Mouse (Mus musculus) frontal cortex, adult 2 months (tissue): Measurements from ENCODE around the gene Slc26a1. TPM values are rescaled to one million over a fixed set of nuclear protein-coding genes. Genes with fewer than 3 reads are reported as not detected.

Experiments
- DNase-seq, 2 experiments: peaks; one replicate each; pipeline ENCODE4 v3.0.0; 2022; ENCODE audit warnings: low spot score in 1 of 2; ENCODE audit errors: extremely low spot score in 1 of 2
- polyA plus RNA-seq: library from polyadenylated mRNA; depleted of rRNA; stranded (reverse); fragments of >200 nt; gene quantifications from 2 replicates; pipeline ENCODE4 v1.2.3, GENCODE M21; 2012; rRNA removed

The Slc26a1 gene
- polyA plus RNA-seq, result 1.4 and 1.7 TPM in 2 replicates

DNA sequence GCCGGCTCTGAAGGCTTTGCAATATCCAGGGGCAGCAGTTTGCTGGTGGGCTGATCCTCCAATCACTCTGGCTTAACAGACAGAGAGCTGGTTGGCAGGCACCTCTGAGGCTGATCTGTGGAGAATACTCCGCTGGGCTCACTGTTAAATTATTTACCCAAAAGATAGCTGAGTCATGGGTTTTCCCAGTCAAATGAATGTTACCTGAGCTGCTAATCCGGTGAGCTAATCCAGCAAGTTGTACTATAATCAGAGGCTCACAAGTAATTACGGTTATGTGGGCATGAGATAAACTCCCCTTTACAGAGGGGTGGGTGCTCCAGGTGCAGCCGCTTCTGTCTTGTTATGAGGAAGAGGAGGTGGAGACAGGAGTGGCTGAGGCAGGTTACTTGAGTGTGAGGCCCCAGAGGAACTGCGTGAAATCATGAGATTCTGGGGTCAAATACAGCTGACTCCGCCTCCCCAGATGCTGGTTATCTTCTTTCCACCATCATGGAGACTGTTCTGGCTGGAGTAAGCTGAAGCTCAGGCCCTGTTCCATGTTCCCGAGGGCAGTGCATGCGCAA, at the start of gene Slc26a1:
Gene Slc26a1, minus strand, starts transcription at position 319 of the 566 bp plus-strand sequence.
- no peak for DNase-seq

DNA sequence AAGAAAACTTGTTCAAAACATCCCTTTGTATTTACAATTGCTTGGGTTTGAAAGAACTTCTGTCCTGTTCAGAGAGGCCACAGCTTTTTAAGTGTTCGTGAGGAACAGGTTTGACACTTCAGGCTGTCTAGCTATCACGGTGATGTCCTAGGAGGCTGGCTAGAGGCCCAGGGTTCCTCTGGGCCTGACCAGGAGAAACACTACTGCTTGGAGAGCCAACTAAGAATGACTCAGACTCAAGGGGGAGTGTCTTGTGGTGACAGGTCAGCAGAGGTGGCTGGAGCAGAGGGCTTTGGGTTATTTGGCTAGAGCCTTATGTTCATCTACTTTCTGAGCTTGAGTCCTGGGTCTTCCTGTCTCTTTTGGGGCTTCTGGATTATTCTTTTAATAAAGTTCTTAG, 48.6 kb upstream of the Slc26a1 start:
- no peak for DNase-seq

DNA sequence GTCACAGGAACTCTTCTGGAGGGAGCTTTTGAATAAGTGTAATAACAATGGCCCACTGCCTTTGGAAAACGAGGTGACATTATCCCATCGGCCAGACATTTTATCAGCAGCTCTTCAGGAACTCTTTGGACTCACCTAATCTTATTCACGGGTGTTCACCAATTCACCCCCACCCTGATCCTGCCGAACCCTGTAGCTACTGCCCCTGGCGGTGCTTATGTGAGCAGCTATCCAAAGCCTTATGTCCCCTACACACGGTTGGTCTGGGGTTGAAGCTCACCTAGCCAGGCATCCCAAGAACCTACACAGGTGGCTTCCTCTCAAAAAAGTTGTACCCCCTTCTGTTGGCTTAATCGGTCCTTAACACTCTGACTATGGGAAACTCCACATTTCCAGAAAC, 44.4 kb upstream of the Slc26a1 start:
- no peak for DNase-seq

DNA sequence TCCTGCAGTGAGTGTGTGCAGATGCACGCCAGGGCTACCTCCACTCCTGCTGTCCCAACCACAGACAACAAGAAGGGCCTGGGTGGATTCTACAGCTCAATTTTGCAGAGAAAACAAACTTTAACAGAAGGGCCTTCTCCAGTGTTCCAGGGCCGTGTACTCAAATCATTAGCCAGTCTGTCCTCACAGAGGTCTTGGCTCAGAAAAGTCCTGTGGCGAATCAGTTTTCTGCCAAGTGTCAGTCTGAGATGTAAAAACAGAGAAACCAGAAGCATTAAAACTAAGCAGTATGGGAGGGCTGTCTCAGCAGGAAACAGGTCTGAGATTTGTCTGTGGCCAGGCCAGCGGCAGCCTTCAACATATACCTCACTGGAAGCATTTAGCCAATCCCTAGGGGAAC, 42.7 kb upstream of the Slc26a1 start:
- no peak for DNase-seq

DNA sequence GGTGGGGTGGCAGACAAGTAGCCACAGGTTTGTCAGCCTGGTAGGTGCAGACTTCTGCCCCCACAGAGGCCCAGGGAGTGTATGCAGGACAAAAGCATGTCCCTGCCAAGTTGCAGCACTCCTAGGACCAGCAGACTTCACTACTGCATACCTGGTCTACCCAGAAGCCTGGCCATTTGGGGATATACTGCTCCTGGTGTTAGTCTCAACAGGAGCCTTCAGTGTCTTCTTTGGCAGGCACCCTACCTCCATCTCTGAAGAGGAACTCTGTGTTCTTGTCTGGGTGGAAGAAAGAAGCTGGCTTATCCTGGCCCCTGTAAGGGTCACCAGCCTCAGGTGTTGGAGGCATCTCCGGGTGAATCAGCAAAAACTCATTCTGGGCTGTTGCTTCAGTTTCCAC, 40.6 kb upstream of the Slc26a1 start:
- no peak for DNase-seq

DNA sequence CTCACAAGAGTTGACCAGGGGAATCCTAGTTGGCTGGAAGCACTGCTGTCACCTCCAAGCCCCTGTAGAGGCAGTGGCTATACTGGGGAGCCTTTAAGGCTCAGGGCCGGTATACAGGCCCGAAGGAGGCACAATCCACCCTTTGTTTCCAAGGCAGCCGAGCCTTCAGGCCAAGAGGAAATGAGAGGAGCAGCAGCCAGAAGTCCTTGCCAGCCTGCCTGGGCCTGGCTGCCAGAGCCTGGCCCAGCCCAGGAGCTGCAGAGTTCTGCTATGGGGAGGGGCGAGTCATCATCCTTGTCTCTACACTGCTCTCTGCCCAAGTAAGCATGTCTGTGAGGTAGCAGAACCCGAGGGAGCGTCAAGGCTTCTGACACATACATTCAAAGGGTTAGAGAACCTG, 38.8 kb upstream of the Slc26a1 start:
- DNase-seq, result peak in 1 of 2 experiments; percentile 36

DNA sequence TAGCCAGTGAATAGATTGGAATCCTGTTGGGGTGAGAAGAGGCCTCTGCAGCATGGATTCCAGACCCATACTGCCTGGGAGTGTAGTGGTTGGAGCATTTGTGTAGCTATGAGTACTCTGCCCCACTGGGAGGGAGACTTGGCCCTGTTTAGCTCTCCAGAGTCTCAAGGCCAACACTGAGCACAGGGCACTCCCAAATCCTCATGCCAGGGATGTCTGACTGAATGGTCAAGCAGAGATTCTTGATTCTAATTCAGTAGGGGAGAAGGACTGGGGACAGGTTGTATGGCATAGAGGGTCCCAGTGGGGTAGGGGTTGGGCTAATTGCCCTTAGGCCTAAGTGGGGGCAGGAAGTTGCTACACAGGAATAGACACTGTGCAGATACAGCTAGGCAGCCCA, 38.3 kb upstream of the Slc26a1 start:
- DNase-seq, result no peak

DNA sequence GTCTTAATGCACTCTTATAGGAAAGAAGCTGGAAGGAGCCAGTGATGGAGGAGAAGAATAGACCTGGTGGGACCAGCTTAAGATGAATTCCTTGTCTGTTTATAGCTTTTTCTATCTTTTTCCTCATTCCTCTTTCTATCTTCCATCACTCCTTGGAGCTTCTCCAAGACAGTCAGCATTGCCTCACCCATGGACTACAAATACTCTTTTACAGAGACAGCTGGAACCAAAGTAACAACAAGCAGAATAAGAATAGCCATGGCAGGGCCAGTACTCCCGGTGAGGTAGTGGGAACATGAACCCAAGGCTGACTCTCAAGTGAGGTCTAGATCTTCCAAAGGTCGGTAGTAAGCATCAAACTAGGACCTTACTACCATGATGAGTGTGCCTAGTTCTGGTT, 37.7 kb upstream of the Slc26a1 start:
- DNase-seq, result no peak

DNA sequence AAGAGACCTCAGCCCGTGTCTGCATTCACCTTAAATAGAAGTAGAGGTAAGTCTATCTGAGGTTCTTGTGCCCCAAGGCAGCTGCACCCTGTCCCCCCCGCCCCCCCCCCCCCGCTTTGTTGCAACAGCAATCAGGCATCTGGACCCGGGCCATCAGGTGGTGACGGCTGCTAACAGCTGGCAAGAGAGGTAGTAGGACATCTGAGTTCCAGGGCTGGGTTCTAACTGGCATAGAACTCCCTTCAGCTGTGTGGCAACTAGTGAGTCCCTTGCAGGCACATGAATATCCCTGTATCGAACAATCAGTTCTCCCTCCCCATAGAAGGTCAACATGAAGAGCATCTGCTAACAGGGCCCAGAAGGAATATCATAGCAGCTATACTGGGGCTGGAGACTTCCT, 36.6 kb upstream of the Slc26a1 start:
- no peak for DNase-seq

DNA sequence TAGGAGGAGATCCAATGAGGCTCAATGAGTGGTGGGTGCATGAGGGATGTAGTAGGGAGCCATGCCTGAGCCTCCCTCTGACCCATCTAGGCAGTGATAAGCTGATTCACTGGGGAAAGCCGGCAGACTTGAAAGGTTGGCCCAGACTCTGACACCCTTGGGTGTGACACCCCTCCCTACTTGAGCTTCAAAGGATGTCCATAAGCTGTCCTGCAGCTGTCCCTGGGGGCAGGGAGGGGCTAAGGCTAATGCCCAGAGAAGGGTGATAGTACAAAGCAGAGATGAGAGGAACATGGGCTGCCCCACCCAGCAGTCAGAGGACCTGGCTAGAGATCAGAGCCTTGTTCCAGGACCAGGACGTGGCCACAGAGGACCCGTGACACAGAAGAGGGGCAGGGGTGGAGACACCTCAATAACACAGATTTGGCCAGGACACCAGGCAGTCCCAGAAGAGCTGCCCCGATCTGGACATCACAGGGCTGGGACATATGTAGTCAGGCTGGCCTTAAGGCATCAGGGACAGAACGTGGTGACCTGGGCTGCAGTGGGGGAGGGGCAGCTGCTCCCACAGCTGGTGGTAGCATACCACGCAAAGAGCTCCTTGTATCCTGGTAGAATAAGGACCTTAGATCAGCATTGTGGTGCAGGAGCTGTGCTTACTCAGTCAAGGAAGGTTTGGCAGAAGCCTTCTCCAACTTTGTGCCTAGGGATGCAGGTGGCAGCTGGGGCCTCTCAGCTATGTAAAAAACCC, 33.8 kb upstream of the Slc26a1 start:
- DNase-seq, result no peak

DNA sequence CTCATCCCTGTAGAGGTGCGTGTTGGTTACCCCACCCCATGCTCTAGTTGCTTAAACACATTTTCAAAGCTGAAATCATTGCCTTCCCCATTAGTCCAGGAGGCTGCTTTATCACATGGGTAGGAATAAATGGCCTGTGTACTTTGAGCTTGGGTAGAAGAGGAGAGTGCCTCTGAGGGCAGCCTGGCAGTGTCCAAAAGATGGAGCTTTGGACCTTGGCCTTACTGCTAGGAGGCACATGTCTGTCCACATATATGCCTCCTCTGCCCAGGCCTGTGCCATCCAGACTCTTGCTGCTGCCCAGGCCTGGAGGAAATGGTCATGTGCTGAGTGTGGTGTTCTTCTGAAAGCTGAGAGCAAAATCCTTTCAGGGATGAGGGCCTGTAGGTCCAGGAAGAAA, 33.0 kb upstream of the Slc26a1 start:
- DNase-seq, result no peak

DNA sequence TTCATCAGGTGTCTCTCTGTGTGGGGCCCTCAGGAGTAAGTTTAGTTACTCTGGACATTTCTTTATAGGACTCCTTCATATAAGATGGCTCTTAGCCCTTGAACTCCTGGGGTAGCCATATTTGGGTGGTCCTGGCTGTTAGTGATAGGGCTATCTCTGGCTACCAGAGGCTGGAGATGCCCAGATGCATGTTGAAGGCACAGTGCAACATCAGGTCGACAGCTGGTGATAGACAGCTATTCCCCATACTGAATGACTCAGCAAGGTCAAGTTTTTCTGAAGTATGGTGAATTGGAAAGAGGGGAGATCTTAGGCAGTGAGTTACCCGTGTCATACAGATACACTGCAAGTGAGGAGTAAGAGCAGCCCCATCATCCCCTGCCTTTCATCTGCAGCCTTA, 32.4 kb upstream of the Slc26a1 start:
- no peak for DNase-seq

DNA sequence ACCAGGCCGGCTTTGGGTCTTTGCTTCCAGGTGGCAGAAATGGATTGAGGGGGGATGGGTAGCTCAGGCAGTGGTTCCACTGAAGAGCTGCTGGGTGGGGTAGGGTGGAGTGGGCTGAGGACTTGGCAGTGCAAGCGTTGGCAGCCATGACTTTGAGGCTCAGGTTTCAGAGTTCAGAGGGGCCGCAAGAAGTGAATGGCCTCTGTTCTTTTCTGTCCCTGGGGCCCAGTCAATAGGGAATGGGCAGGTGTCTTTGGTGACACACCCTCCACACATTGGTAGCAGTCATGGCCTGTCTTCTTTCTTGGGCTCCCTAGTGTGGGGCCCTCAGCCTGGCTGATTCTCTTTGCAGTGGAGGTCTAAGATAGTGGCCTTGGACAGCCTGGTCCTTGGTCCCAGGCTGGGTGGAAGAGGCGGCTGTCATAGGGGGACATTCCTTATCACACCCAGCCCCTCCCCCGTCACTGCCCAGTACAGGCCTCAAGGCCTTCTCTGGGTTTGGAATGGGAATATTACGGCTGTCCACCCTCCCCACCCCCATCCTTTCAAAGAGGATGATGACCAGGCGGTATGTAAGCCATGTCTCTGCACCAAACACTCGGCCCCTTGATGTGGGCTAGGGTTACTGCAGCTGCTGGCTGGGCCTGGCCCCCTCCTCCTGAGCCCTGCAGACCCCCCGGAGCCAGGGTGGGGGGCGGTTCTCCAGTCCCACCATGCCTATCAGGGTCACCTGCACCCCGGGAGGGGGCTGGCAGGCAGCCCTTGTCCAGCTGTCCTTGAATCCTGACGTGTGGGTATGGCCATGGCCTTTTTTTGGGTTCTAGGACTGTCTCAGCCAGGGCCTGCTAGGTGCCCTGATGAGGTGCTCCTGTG, 28.6 kb upstream of the Slc26a1 start:
- no peak for DNase-seq

DNA sequence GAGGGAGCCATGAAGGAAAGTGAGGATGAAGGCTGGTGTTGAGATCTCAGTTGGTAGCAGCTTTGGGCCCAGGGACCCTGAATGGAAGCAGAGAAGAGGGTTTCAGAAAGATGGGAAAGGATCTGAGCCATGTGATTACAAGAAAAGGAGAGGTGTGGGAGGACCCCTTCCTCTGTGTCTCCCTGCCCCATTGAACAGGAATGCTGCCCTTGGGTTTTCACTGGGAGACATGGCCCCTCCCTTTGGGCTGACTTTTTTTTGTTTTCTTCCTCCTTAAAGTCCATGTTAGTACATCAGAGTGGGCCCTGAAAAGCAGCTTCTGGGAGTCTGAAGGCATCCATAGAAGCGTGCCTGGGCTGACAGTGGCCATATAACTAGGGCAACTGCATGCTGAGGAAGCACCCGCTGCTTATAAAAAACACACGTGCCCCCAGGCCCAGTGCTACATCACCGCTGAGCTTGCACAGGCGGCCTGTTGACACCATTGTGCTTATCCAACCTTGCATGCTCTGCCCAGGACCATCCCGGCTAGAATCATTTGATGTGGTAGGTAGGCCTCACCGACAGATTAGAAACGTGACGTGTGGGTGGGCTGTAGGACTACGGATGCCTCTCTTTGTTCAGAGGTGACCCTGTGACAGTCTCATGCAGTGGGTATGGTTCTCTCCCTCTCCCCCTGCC, 26.1 kb upstream of the Slc26a1 start:
- DNase-seq, result no peak

DNA sequence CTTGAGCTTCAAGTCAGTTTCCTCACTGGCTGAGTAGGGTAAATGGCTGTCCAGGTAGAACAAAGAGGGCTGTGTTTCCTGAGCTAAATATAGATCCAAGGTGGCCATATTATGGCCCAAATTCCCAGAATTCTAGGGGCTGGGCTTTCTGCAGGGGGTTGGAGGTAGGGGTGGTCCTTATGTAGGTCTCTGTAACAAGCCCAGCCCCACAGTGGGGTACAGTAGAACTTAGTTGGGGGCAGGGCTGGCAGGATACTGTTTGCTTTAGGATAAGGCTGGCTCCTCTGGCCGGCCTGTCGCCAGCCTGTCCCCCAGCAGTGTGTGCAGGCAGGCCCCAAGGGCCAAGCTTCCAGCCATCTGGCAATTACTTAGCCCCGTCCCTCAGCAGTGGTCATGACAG, 25.0 kb upstream of the Slc26a1 start:
- no peak for DNase-seq

DNA sequence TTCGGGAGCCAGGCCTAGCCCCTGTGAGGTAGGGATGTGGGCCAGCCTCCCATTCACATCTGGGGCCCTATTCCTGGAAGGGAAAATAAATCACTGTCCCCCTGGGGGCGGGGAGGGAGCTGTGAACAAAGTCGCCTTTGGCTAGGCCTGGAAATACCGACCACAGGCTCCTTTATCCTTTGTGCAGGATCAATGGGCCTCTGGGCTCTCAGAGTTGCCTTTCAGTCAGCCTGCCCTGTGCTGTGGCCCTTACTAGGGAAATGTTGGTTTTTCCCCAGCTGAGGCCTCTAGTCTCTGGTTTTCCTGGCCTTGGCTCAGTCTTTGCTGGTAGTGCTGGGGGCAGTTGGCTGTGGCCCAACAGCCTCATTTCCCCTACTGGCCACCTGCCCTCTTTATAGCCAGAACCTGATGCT, 22.0 kb upstream of the Slc26a1 start:
- peak; percentile 63 to 71 for DNase-seq

DNA sequence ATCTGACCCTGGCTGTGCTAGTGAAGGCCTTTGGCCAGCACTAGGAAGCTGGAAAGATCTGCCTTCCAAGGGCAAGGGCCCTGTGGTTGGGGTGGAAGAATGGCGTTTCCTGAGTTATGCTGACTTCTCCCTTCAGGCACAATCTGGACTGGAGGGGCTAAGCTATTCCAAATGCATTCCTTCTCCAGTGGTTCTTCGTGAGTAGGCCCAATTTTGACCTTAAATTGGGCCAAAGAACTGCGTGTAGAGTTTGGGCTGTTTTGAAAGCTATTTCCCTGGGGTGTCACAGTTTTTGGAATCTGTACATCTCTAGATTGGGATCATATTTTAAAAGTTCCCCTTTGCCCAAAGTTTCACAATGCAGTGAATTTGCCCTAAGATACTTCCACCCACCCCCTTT, 21.2 kb upstream of the Slc26a1 start:
- DNase-seq, result no peak

DNA sequence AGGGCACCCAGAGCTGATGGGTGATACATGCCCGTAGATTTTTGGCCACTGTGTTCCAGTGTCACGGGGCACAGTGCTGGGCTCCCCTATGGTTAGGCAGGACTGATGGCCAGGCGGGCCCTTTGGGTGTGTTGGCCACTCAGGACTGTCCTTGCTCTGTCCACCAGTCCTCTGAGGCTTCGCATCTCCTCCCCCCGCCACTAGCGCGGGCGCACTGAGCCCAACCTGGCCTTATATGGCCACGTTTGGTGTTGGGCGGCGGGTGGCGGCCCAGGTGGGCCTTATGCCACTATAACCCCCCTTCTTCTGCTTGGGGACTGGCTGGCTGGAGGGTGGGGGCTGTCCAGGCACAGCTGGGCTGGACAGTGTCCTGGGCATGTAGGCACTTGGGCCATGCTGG, 20.5 kb upstream of the Slc26a1 start:
- DNase-seq, result no peak

DNA sequence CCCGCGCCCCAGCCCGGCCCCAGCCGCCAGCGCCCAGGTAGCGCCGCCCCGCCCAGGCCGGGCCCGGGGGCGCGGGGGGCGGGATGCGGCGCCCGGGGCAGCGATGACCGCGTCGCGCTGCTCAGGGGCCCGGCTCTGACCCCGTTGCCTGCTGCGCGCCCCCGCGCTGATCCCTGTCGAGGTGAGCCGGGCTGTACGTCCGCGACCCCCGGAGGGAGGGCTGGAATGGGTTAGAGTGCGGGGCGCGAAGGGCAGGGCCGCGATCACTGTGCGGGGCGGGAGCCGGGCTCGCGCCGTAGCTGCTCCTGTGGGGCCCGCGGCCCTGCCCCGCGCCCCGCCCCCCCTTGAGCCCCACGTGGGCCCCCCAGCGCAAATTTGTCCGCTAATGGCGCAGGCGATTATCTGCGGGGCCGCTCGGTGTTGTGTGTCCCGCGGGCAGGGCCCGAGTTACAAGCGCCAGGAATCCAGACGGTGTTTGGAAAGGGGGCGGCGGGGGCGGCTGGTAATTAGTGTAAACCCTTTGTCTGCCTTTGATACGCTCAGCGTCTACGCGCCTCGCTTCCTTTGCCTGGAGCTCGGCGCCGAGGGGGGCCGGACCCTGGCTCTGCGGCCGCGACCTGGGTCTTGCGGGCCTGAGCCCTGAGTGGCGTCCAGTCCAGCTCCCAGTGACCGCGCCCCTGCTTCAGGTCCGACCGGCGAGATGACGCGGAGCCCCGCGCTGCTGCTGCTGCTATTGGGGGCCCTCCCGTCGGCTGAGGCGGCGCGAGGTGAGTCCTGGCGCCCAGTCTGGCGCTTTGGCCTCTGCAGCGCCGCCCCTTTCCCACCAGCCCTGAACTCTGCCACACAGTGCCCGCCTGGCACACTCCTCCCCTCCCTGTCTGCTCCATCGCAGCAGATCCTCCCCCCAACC, 19.2 kb upstream of the Slc26a1 start:
- no peak for DNase-seq

DNA sequence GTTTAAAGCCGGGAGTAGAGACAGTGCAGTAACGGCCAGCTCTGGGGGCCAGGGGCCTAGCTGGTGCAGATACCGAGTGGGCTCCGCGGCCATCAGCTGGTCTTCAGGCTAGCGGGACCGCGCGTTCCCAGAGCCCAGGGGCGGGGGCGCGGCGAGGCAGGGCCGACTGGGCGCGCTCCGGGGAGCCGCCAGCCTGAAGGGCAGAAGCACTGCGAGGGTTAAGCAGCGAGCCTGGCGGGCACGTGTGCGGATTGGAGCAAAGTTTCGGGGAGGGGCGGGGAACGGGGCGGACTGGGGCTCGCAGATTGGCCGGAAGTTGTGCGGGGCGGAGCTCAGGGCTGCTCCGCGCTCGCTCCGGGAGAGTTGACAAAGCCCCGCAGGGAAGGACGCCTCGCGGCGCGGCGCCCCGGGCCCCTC, 18.5 kb upstream of the Slc26a1 start:
- peak in 1 of 2 experiments; percentile 70 for DNase-seq
